Mouse (Mus musculus) embryo, embryonic 10.5 days (tissue): ENCODE results near the gene Olfr120.
"Not testable (repeated sequence)": the region's sequence is repeated elsewhere in the genome, so short reads cannot be mapped to it uniquely, and the experiment has no call there.

Experiments used
- DNase-seq: peaks from one replicate; pipeline ENCODE4 v3.0.0-alpha.2; 2015; ENCODE audit warnings: low spot score

Gene Olfr120

DNA sequence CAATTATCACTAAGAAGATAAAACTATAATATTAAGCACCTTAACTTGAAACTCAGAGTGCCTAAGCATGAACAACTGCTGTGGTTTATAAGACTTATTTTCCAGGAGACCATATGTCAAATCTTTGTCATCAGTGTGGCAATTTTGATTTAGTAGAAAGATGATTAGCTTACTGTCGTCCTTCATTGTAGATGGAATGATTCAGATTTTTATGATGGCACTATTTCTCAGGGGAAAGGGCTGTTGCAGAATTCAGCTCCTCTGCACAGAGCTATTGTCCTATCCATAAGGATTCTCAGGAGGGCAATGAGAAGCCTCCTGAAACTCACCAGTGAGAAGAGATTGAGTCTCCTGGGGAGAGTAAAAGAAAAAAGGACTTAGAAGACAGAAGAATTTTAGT lies at the start of gene Olfr120:
Gene Olfr120, plus strand, starts transcription at position 301 of the 400 bp plus-strand sequence.
- no peak for DNase-seq

GRCm38 (mm10) chr17:37696264-37696663 lies 25.3 kb upstream of the Olfr120 start, which contains the start of gene Olfr119:
Gene Olfr119 (plus strand): TSS chr17:37696564.
- not testable (repeated sequence) for DNase-seq

DNA sequence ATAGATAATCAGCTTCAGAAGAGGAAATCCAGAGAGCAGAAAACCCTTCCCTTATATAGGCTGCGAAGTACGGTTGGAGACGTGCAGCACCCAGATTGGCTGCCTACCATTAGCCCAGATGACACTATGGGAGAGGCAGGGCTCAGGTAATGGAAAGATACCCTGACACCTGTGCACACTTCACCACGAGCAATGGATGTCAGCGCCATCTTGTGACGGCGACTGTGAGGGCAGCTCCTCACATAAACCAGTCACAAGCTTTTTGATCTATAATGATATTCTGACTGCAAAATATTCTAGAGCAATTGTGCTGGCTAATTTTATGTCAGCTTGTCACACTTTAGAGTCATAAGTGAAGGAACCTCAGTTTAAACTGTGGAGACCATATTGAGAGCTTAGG lies 16.5 kb downstream of the Olfr120 start:
- DNase-seq: no peak

DNA sequence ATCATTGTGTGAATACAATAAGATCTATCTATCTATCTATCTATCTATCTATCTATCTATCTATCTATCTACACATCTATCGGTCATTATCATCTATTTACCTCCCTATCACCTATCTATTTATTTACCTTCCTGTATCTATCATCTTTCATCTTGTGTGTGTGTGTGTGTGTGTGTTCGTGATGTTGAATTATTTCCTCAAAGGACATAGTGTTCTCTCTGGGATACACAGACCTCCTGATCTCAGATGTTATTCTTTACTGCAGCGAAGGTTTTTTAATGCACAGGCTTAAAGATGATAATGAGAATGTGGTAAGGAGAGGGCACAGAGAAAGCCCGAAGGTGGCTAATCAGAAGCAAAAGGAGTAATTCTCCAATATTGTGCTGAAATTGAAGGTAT lies 46.7 kb downstream of the Olfr120 start, which contains the start of gene Olfr122:
Gene Olfr122, plus strand, starts transcription at position 301 of the 400 bp plus-strand sequence.
- DNase-seq: no peak
